In the genomic region with DNA sequence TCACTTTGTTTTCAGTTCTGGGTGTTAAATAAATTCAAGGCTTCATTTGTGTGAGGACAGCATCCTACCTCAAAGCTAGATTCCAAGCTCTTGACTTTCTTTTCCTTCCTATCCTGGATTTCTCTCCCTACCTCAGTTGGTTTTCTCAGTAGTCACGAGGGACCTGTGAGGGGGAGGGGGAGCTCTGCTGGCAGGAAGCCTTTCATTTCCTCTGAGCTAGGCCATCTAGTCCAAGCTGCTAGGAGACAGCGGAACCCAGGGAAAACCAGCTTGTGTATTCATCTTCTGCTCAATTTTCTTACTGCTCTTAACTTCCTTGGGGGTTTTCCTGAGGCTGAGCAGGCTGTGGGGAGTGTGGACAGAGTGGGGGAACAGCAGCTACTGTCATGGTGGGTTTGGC, we compare ENCODE assay signal across 8 mouse cellular contexts. TPM values are rescaled to one million over a fixed set of nuclear protein-coding genes. Genes with fewer than 3 reads are reported as not detected.
DNase-seq lines count a peak whose midpoint lies in the region; ATAC-seq and TF ChIP-seq lines count a peak whose summit lies in the region.
"Had no signal": no experiment of that assay in that cellular context is flagged by ENCODE, and none has a peak within 500 bp of the region (broad histone marks: within the 10 kb centered on the region; RNA-seq: fewer than 3 reads in every experiment).

No protein-coding gene starts in this region.

- no peak overlapping the region for H3K9ac ChIP-seq in embryonic facial prominence, embryonic 11.5 days (replicated peaks; ENCODE audit: low read length)
- no peak overlapping the region for H3K9ac ChIP-seq in hindbrain, embryonic 14.5 days
- no peak overlapping the region for H3K9ac ChIP-seq in midbrain, postnatal 0 days (replicated peaks; ENCODE audit: low read length, poor library complexity, severe bottlenecking)
- H3K9ac ChIP-seq: embryonic facial prominence, embryonic 12.5 days had no signal

- H3K9me3 ChIP-seq in embryonic facial prominence, embryonic 11.5 days (replicated peaks; ENCODE audit: control insufficient read depth, low read length) = no peaks in the 10 kb centered on the region
- H3K9me3 ChIP-seq in hindbrain, embryonic 14.5 days (ENCODE audit: control insufficient read depth, low read length) = no peaks in the 10 kb centered on the region
- no peaks in the 10 kb centered on the region for H3K9me3 ChIP-seq in midbrain, postnatal 0 days (ENCODE audit: low read length)
- H3K9me3 ChIP-seq: embryonic facial prominence, embryonic 12.5 days had no signal

- no peak overlapping the region for H3K4me3 ChIP-seq in embryonic facial prominence, embryonic 11.5 days (ENCODE audit: low read depth, low read length)
- no peak overlapping the region for H3K4me3 ChIP-seq in hindbrain, embryonic 14.5 days (replicated peaks; ENCODE audit: low read length)
- H3K4me3 ChIP-seq in midbrain, postnatal 0 days (ENCODE audit: low read depth, low read length) = no peak overlapping the region
- H3K4me3 ChIP-seq: embryonic facial prominence, embryonic 12.5 days had no signal

- H3K4me2 ChIP-seq in embryonic facial prominence, embryonic 11.5 days (ENCODE audit: low read depth, low read length) = no peak overlapping the region
- H3K4me2 ChIP-seq in hindbrain, embryonic 14.5 days (replicated peaks) = no peak overlapping the region
- no peak overlapping the region for H3K4me2 ChIP-seq in midbrain, postnatal 0 days (ENCODE audit: low read depth, low read length, poor library complexity, severe bottlenecking)
- H3K4me2 ChIP-seq: embryonic facial prominence, embryonic 12.5 days had no signal

- peak; percentile 21 to 23 for DNase-seq in spleen, postnatal 36 days (ENCODE audit: low spot score in 2 of 2)
- no peak for DNase-seq in spleen, postnatal 14 days (ENCODE audit: low spot score in 2 of 2)
- peak; percentile 16 for DNase-seq in embryonic facial prominence, embryonic 11.5 days (ENCODE audit: low spot score)
- DNase-seq in hindbrain, embryonic 14.5 days (ENCODE audit: low spot score) = no peak
- DNase-seq in left cerebral cortex, postnatal 25 days (ENCODE audit: low spot score in 2 of 2) = peak; percentile 57 to 75
- peak; percentile 59 for DNase-seq in midbrain, postnatal 0 days (ENCODE audit: low spot score)

- intact Hi-C loops in left cerebral cortex, postnatal 25 days (cut with DNase I) = loop anchor here (5.0 kb wide), 1 partner anchor 60 kb away; the partner anchor contains the start of gene Phf20

- TF ChIP-seq CTCF in midbrain, postnatal 0 days (IDR thresholded peaks at IDR 0.05) = no peak

- peaks cover 8% of the 10 kb centered on the region for H3K36me3 ChIP-seq in embryonic facial prominence, embryonic 11.5 days (replicated peaks; ENCODE audit: control insufficient read depth, insufficient read depth, low read depth, low read length)
- H3K36me3 ChIP-seq in hindbrain, embryonic 14.5 days (replicated peaks; ENCODE audit: control insufficient read depth, insufficient read depth) = peaks cover 60% of the 10 kb centered on the region
- H3K36me3 ChIP-seq in midbrain, postnatal 0 days (ENCODE audit: insufficient read depth, low read length) = peaks cover 15% of the 10 kb centered on the region

- ATAC-seq in embryonic facial prominence, embryonic 11.5 days (replicated peaks; ENCODE audit: insufficient number of reproducible peaks, low FRiP score, low TSS enrichment, low read depth) = no peak
- no peak for ATAC-seq in hindbrain, embryonic 14.5 days (ENCODE audit: low FRiP score)
- ATAC-seq in midbrain, postnatal 0 days (ENCODE audit: low FRiP score) = no peak
- ATAC-seq in megakaryocyte-erythroid progenitor cell, adult 5-6 weeks (replicated peaks; ENCODE audit: low FRiP score, low TSS enrichment, poor library complexity, severe bottlenecking) = no peak

- H3K4me1 ChIP-seq in embryonic facial prominence, embryonic 11.5 days (ENCODE audit: control insufficient read depth, insufficient read depth, low read length) = no peaks in the 10 kb centered on the region
- no peaks in the 10 kb centered on the region; the same call in 1 of the 2 replicates for H3K4me1 ChIP-seq in hindbrain, embryonic 14.5 days (replicated peaks; ENCODE audit: control insufficient read depth, insufficient read depth, low read length)
- 0 out of 2 replicates have a peak, but pooled peaks cover 3% of the 10 kb centered on the region for H3K4me1 ChIP-seq in midbrain, postnatal 0 days (ENCODE audit: insufficient read depth, low read length)
- H3K4me1 ChIP-seq: embryonic facial prominence, embryonic 12.5 days had no signal

- 31% methylated on average over 2 of the region's 2 CpGs for WGBS in embryonic facial prominence, embryonic 11.5 days
- WGBS in hindbrain, embryonic 14.5 days = 41% methylated on average over 2 of the region's 2 CpGs
- WGBS in midbrain, postnatal 0 days = 52% methylated on average over 2 of the region's 2 CpGs

- H3K27ac ChIP-seq in embryonic facial prominence, embryonic 11.5 days (replicated peaks; ENCODE audit: low read depth, low read length) = no peak overlapping the region
- H3K27ac ChIP-seq in hindbrain, embryonic 14.5 days = peak overlapping the region; percentile 45; the same call in 1 of the 2 replicates
- peak overlapping the region; percentile 58 for H3K27ac ChIP-seq in midbrain, postnatal 0 days (ENCODE audit: low read depth, low read length)
- H3K27ac ChIP-seq: embryonic facial prominence, embryonic 12.5 days had no signal

- no peaks in the 10 kb centered on the region for H3K27me3 ChIP-seq in embryonic facial prominence, embryonic 11.5 days (ENCODE audit: control insufficient read depth, insufficient read depth, low read length)
- H3K27me3 ChIP-seq in hindbrain, embryonic 14.5 days (ENCODE audit: control insufficient read depth, insufficient read depth, low read length) = no peaks in the 10 kb centered on the region
- H3K27me3 ChIP-seq in midbrain, postnatal 0 days (ENCODE audit: insufficient read depth, low read length) = no peaks in the 10 kb centered on the region
- H3K27me3 ChIP-seq: embryonic facial prominence, embryonic 12.5 days had no signal

RNA-seq across cellular contexts. Expression of gene Cnbd2, which starts 55.0 kb away (rescaled TPM):
- 2.9 and 3.4 TPM in 2 replicates for polyA plus RNA-seq in embryonic facial prominence, embryonic 11.5 days (2014; fragmentation: Nextera tagmentation; extraction: Ambion mirVana)
- polyA plus RNA-seq in hindbrain, embryonic 14.5 days (2014; fragmentation: Nextera tagmentation; extraction: Ambion mirVana) = 5.8 and 8.0 TPM in 2 replicates
- 1 to 10 TPM; 5.4 to 5.5 TPM for total RNA-seq in left cerebral cortex, postnatal 25 days (2021)
- total RNA-seq in midbrain, postnatal 0 days (2014; rRNA removed) = 3.2 and 3.3 TPM in 2 replicates
- polyA plus RNA-seq in midbrain, postnatal 0 days (2015; fragmentation: Nextera tagmentation; extraction: Ambion mirVana) = 8.9 and 10.0 TPM in 2 replicates
- 1.4 and 7.1 TPM in 2 replicates for total RNA-seq in megakaryocyte-erythroid progenitor cell, adult 5-6 weeks (2014; fragmentation: Nextera tagmentation)
- total RNA-seq in megakaryocyte-erythroid progenitor cell, adult 5-6 weeks (2017) = 5.2 and 9.3 TPM in 2 replicates

RNA-seq across cellular contexts. Expression of gene Scand1, which starts 55.5 kb away (rescaled TPM):
- polyA plus RNA-seq in embryonic facial prominence, embryonic 11.5 days (2014; fragmentation: Nextera tagmentation; extraction: Ambion mirVana) = 65.3 and 66.5 TPM in 2 replicates
- 93.0 and 104 TPM in 2 replicates for polyA plus RNA-seq in hindbrain, embryonic 14.5 days (2014; fragmentation: Nextera tagmentation; extraction: Ambion mirVana)
- total RNA-seq in left cerebral cortex, postnatal 25 days (2021) = 10 to 100 TPM; 86.0 to 89.2 TPM
- total RNA-seq in midbrain, postnatal 0 days (2014; rRNA removed) = 268 and 307 TPM in 2 replicates
- polyA plus RNA-seq in midbrain, postnatal 0 days (2015; fragmentation: Nextera tagmentation; extraction: Ambion mirVana) = 132 and 145 TPM in 2 replicates
- 4.1 TPM in 2 replicates for total RNA-seq in megakaryocyte-erythroid progenitor cell, adult 5-6 weeks (2014; fragmentation: Nextera tagmentation)
- 16.5 and 48.7 TPM in 2 replicates for total RNA-seq in megakaryocyte-erythroid progenitor cell, adult 5-6 weeks (2017)

Comparison
In these comparisons a context has a peak if more than half of its experiments do, and no peak if none do; other contexts are left out.
1. DNase-seq: peak in spleen, postnatal 36 days (2 of 2), embryonic facial prominence, embryonic 11.5 days (single experiment), left cerebral cortex, postnatal 25 days (2 of 2) and midbrain, postnatal 0 days (single experiment); none in spleen, postnatal 14 days (0 of 2) and hindbrain, embryonic 14.5 days (single experiment).